Mouse (Mus musculus) leukemia stem cell, adult 10-12 weeks (primary cell): ENCODE data around the gene Pagr1a. TPM values are rescaled to one million over a fixed set of nuclear protein-coding genes. Genes with fewer than 3 reads are reported as not detected.

ENCODE experiments used
- polyA plus RNA-seq: library from polyadenylated mRNA; stranded (reverse); fragments of >175 nt; gene quantifications from 2 replicates; pipeline ENCODE4 v1.2.3, GENCODE M21; 2012; ENCODE audit warnings: low replicate concordance

The Pagr1a gene
- 0.99 and 28.8 TPM in 2 replicates for polyA plus RNA-seq

DNA sequence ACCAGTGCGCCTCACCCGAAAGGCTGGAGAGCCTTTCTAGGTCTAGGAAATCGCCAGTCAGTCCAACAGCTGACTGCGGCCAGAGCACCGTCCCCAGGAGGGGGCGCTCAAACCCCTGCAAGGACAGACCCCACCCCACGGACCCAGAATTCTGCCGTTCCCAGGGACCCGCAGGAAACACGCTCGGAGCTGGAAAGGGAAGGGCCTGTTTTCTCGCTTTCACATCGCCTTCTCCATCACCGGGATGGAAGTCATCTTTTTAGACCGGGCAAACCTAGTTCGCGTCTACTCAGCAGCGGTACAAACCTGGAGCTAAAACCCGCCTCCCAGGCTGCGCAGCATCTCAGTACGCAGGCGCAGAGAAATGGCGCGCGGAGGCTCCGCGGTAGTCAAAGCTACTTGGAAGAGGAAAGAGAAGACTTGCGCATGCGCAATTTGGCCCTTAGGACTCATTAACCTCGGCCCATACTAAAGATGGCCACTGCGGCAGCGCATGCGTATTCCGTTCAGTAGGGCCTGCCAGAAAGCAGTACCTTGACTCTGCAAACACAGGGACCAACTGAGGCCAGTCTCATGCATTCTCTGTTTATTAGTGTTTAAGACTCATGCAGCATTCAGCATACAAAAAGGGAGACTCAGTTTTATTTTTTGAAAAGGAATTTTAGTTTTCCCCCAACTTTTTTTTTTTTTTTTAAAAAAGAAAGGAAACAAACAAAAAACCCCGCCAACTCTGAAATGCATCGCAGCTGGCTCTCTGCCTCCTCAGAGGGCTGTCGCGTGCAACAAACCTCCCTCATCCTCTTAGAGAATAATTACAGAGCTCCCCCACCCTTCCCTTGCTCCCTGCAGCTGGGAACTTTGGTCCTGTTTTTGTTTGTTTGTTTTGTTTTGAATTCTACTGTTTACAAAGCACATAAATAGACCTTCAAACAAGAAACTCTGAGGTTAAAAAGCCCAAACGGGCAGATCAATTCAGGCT is at the start of gene Pagr1a:
Gene Pagr1a (minus strand): TSS at position 382 of the 979 bp plus-strand sequence.

GRCm38 (mm10) chr7:127041851-127042672 is 24.9 kb upstream of the Pagr1a start, which contains the start of gene Kif22:
Gene Kif22, minus strand, starts transcription at chr7:127042471.

GRCm38 (mm10) chr7:127026984-127027726 is 10.0 kb upstream of the Pagr1a start, which contains the start of gene Maz:
Gene Maz, minus strand, starts transcription at chr7:127027037.

GRCm38 (mm10) chr7:127020901-127021562 is 3.9 kb upstream of the Pagr1a start, which contains the start of the genes Gm42742 and Prrt2:
Gene Gm42742, minus strand, starts transcription at chr7:127021097.
Gene Prrt2, minus strand, starts transcription at chr7:127021211.

DNA sequence TGATC is 869 bp downstream of the Pagr1a start, which contains the start of gene Pagr1b:
Gene Pagr1b (minus strand): TSS at position 4 of the 5 bp plus-strand sequence.

DNA sequence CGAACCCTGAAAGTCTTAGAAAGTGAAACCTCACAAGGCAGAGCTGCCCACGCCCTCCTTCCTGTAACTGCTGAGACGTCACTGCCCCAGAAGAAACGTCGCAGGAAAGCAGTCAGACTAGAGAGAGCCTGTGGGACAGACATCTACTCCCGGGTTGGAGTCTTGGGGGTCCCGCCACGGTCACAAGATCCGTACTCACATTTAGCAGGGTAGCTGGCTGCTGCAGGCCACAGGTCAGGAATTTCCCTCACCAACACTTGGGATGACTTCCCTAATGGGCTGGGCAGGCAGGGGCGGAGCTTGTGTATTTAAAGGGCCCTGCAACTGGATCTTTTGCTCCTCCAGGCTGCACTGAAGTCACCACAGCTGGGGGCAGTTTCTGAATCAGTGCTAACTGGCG is 2.8 kb downstream of the Pagr1a start, which contains the start of gene Mvp:
Gene Mvp (minus strand): TSS at position 302 of the 400 bp plus-strand sequence.

DNA sequence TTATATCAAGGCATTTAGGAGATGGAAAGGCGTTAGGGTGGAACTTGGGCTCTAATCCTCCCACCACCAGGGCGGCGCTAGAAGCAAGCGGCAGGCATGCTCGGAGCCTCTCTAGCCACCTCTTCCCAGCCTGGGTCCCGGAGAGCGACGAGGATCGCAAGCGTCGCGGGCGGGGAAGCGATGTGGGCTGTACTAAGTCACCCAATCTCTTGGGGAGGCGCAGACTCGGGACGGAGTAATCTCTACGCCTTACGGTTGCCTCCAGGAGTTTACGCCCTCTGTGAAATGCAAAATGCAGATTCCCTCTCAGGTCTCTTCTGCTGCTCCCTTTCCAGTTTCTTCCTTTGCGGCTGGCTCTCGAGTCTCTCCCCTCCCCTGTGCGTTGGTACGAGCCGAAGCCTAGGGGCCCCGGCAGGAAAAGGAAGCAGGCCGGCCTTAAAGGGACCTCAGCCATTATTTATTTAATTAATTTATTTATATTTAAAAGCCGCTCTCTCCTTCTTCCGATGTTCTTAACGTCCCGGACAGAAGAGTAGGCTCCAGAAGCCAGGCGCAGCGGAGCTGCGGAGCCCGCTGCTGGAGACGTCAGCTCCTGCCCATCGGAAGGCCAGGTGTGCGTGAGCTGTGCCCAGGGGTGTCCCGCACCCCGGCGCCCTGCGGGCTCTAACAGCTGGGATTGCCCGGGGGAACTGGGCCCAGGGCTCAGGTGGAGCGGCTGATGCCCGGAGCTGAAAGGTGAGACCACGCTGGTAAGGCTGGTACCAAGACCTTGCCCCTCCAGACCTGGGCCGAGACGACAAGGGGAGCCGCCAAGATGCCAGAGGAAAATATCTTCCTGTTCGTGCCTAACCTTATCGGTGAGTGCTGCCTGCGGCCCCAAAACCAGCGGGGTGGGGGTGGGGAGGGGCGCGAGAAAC is 40.9 kb downstream of the Pagr1a start, which contains the start of gene Cdiptos:
Gene Cdiptos (minus strand): TSS at position 149 of the 917 bp plus-strand sequence.

DNA sequence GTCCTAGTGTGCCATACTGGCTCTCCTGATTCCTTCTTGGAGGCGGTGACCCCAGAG is 41.4 kb downstream of the Pagr1a start, which contains the start of gene Cdipt:
Gene Cdipt (plus strand): TSS at position 22 of the 57 bp plus-strand sequence.

Other genes starting within 250 kb of the Pagr1a start
- 188 and 399 TPM in 2 replicates for gene Ypel3, start 240.4 kb downstream of the Pagr1a start, polyA plus RNA-seq
- 8.3 and 13.4 TPM in 2 replicates for gene Tbx6, start 235.9 kb downstream of the Pagr1a start, polyA plus RNA-seq
- 129 and 143 TPM in 2 replicates for gene Ppp4c, start 224.9 kb downstream of the Pagr1a start, polyA plus RNA-seq
- 1.5 and 3.9 TPM in 2 replicates for gene Fam57b, start 219.7 kb downstream of the Pagr1a start, polyA plus RNA-seq
- gene 4930451I11Rik, start 185.7 kb downstream of the Pagr1a start, polyA plus RNA-seq = not detected in 2 replicates
- not detected in 2 replicates for gene Doc2a, start 169.9 kb downstream of the Pagr1a start, polyA plus RNA-seq
- 80.7 and 110 TPM in 2 replicates for gene Hirip3, start 155.4 kb downstream of the Pagr1a start, polyA plus RNA-seq
- 1,584 and 1,973 TPM in 2 replicates for gene Ino80e, start 155.0 kb downstream of the Pagr1a start, polyA plus RNA-seq
- 249 and 381 TPM in 2 replicates for gene Taok2, start 132.6 kb downstream of the Pagr1a start, polyA plus RNA-seq
- gene Tmem219, start 94.4 kb downstream of the Pagr1a start, polyA plus RNA-seq = 61.9 and 90.6 TPM in 2 replicates
- gene Kctd13, start 88.5 kb downstream of the Pagr1a start, polyA plus RNA-seq = 31.6 and 58.9 TPM in 2 replicates
- gene Asphd1, start 67.8 kb downstream of the Pagr1a start, polyA plus RNA-seq = not detected in 2 replicates
- gene Sez6l2, start 66.8 kb downstream of the Pagr1a start, polyA plus RNA-seq = 1.1 and 3.1 TPM in 2 replicates
- gene Cdipt, start 41.4 kb downstream of the Pagr1a start, polyA plus RNA-seq = 99.0 and 127 TPM in 2 replicates
- 0.24 TPM in 1 of 2 replicates, not detected in the other for gene Cdiptos, start 41.3 kb downstream of the Pagr1a start, polyA plus RNA-seq
- gene Mvp, start 2.7 kb downstream of the Pagr1a start, polyA plus RNA-seq = 12.2 and 16.3 TPM in 2 replicates
- gene Pagr1b, start 868 bp downstream of the Pagr1a start, polyA plus RNA-seq = not detected in 2 replicates
- gene Gm42742, start 3.7 kb upstream of the Pagr1a start, polyA plus RNA-seq = 89.5 and 197 TPM in 2 replicates
- gene Prrt2, start 3.9 kb upstream of the Pagr1a start, polyA plus RNA-seq = 0.20 and 7.0 TPM in 2 replicates
- 992 and 1,684 TPM in 2 replicates for gene Maz, start 9.7 kb upstream of the Pagr1a start, polyA plus RNA-seq
- gene Kif22, start 25.1 kb upstream of the Pagr1a start, polyA plus RNA-seq = 23.8 and 26.3 TPM in 2 replicates
- not detected in 2 replicates for gene Zg16, start 70.0 kb upstream of the Pagr1a start, polyA plus RNA-seq
- gene AI467606, start 74.0 kb upstream of the Pagr1a start, polyA plus RNA-seq = 99.5 and 130 TPM in 2 replicates
- 1.9 and 3.6 TPM in 2 replicates for gene Qprt, start 104.9 kb upstream of the Pagr1a start, polyA plus RNA-seq
- gene Spn, start 120.5 kb upstream of the Pagr1a start, polyA plus RNA-seq = 73.3 and 200 TPM in 2 replicates
- gene Cd2bp2, start 178.7 kb upstream of the Pagr1a start, polyA plus RNA-seq = 55.9 and 67.9 TPM in 2 replicates
- gene Tbc1d10b, start 191.1 kb upstream of the Pagr1a start, polyA plus RNA-seq = 87.2 and 117 TPM in 2 replicates
- gene Mylpf, start 191.5 kb upstream of the Pagr1a start, polyA plus RNA-seq = 2.1 TPM in 1 of 2 replicates, not detected in the other
- gene Zfp553, start 215.7 kb upstream of the Pagr1a start, polyA plus RNA-seq = 17.3 and 29.4 TPM in 2 replicates
- 439 and 604 TPM in 2 replicates for gene Sept1, start 215.8 kb upstream of the Pagr1a start, polyA plus RNA-seq
- 141 and 154 TPM in 2 replicates for gene Zfp771, start 226.9 kb upstream of the Pagr1a start, polyA plus RNA-seq
- 23.3 and 79.5 TPM in 2 replicates for gene Dctpp1, start 243.4 kb upstream of the Pagr1a start, polyA plus RNA-seq